Mouse (Mus musculus): ENCODE results near the gene Ppp1r13b.
A peak's percentile ranks its signal among the peaks of the same experiment; 100 is the strongest.

The Ppp1r13b gene

GRCm38 (mm10) chr12:111916514-111917217 is 8.8 kb upstream of the Ppp1r13b start:
- no peak for DNase-seq (ENCODE audit: low read depth)

GRCm38 (mm10) chr12:111915781-111916180 is 7.9 kb upstream of the Ppp1r13b start:
- DNase-seq (ENCODE audit: low read depth), result no peak

- DNase-seq (ENCODE audit: low read depth), result peak; percentile 84
Measured at GRCm38 (mm10) chr12:111914031-111914430, 6.1 kb upstream of the Ppp1r13b start.

- DNase-seq (ENCODE audit: low read depth), result peak; percentile 59
Measured at GRCm38 (mm10) chr12:111912802-111913201, 4.9 kb upstream of the Ppp1r13b start.

- peak; percentile 67 for DNase-seq (ENCODE audit: low read depth)
Measured at GRCm38 (mm10) chr12:111911796-111912195, 3.9 kb upstream of the Ppp1r13b start.

GRCm38 (mm10) chr12:111911171-111911760 is 3.4 kb upstream of the Ppp1r13b start:
- DNase-seq (ENCODE audit: low read depth), result no peak

GRCm38 (mm10) chr12:111908997-111909550 is 1.2 kb upstream of the Ppp1r13b start:
- DNase-seq (ENCODE audit: low read depth), result peak; percentile 41

- peak; percentile 76 for DNase-seq (ENCODE audit: low read depth)
Measured at GRCm38 (mm10) chr12:111907421-111907891, 454 bp downstream of the Ppp1r13b start.

- no peak for DNase-seq (ENCODE audit: low read depth)
Measured at GRCm38 (mm10) chr12:111906309-111906875, 1.5 kb downstream of the Ppp1r13b start.

GRCm38 (mm10) chr12:111902488-111902887 is 5.4 kb downstream of the Ppp1r13b start:
- DNase-seq (ENCODE audit: low read depth), result peak; percentile 56

- no peak for DNase-seq (ENCODE audit: low read depth)
Measured at GRCm38 (mm10) chr12:111901105-111901875, 6.6 kb downstream of the Ppp1r13b start.

- no peak for DNase-seq (ENCODE audit: low read depth)
Measured at GRCm38 (mm10) chr12:111899646-111900045, 8.3 kb downstream of the Ppp1r13b start.

GRCm38 (mm10) chr12:111898686-111899085 is 9.2 kb downstream of the Ppp1r13b start:
- no peak for DNase-seq (ENCODE audit: low read depth)

GRCm38 (mm10) chr12:111896908-111897661 is 10.8 kb downstream of the Ppp1r13b start:
- DNase-seq (ENCODE audit: low read depth), result peak; percentile 53

- DNase-seq (ENCODE audit: low read depth), result no peak
Measured at GRCm38 (mm10) chr12:111894082-111894481, 13.8 kb downstream of the Ppp1r13b start.

- DNase-seq (ENCODE audit: low read depth), result no peak
Measured at GRCm38 (mm10) chr12:111892981-111893380, 14.9 kb downstream of the Ppp1r13b start.

- no peak for DNase-seq (ENCODE audit: low read depth)
Measured at GRCm38 (mm10) chr12:111891800-111892199, 16.1 kb downstream of the Ppp1r13b start.

- DNase-seq (ENCODE audit: low read depth), result no peak
Measured at GRCm38 (mm10) chr12:111889251-111889650, 18.7 kb downstream of the Ppp1r13b start.

- no peak for DNase-seq (ENCODE audit: low read depth)
Measured at GRCm38 (mm10) chr12:111888303-111888864, 19.5 kb downstream of the Ppp1r13b start.

GRCm38 (mm10) chr12:111887005-111887404 is 20.9 kb downstream of the Ppp1r13b start:
- DNase-seq (ENCODE audit: low read depth), result no peak

- DNase-seq (ENCODE audit: low read depth), result no peak
Measured at GRCm38 (mm10) chr12:111882852-111883251, 25.1 kb downstream of the Ppp1r13b start.
